Mouse (Mus musculus) spleen, postnatal 36 days (tissue): ENCODE measurements around the gene Spryd3.

ENCODE experiments used
- DNase-seq, 2 experiments: peaks; one replicate each; pipeline ENCODE4 v3.0.0; 2022; ENCODE audit warnings: low spot score in 2 of 2, mixed read lengths in 1 of 2

Spryd3 gene

GRCm38 (mm10) chr15:102147674-102148402, 11.8 kb upstream of the Spryd3 start:
- DNase-seq, result no peak

- peak in 1 of 2 experiments; percentile 31 for DNase-seq
Measured at GRCm38 (mm10) chr15:102146882-102147281, 10.8 kb upstream of the Spryd3 start.

- no peak for DNase-seq
Measured at GRCm38 (mm10) chr15:102146089-102146488, 10.1 kb upstream of the Spryd3 start.

- no peak for DNase-seq
Measured at GRCm38 (mm10) chr15:102145330-102145729, 9.3 kb upstream of the Spryd3 start.

- DNase-seq, result no peak
Measured at GRCm38 (mm10) chr15:102144726-102145125, 8.7 kb upstream of the Spryd3 start.

GRCm38 (mm10) chr15:102144274-102144711, 8.3 kb upstream of the Spryd3 start, which contains the start of gene Igfbp6:
TSS of gene Igfbp6 (plus strand) at chr15:102144362.
- DNase-seq, result no peak

GRCm38 (mm10) chr15:102142914-102143912, 7.2 kb upstream of the Spryd3 start:
- no peak for DNase-seq

GRCm38 (mm10) chr15:102141120-102141519, 5.1 kb upstream of the Spryd3 start:
- DNase-seq, result no peak

GRCm38 (mm10) chr15:102135522-102136128, 409 bp downstream of the Spryd3 start:
- no peak for DNase-seq

- DNase-seq, result no peak
Measured at GRCm38 (mm10) chr15:102134709-102135108, 1.3 kb downstream of the Spryd3 start.

- DNase-seq, result no peak
Measured at GRCm38 (mm10) chr15:102133314-102133713, 2.7 kb downstream of the Spryd3 start.

GRCm38 (mm10) chr15:102126303-102126702, 9.7 kb downstream of the Spryd3 start:
- DNase-seq, result no peak

- DNase-seq, result no peak
Measured at GRCm38 (mm10) chr15:102120530-102120929, 15.5 kb downstream of the Spryd3 start.

GRCm38 (mm10) chr15:102119831-102120170, 16.2 kb downstream of the Spryd3 start:
- no peak for DNase-seq

- DNase-seq, result no peak
Measured at GRCm38 (mm10) chr15:102119121-102119830, 16.8 kb downstream of the Spryd3 start.

GRCm38 (mm10) chr15:102118591-102118990, 17.4 kb downstream of the Spryd3 start:
- no peak for DNase-seq

GRCm38 (mm10) chr15:102117461-102118443, 18.3 kb downstream of the Spryd3 start:
- DNase-seq, result no peak

- no peak for DNase-seq
Measured at GRCm38 (mm10) chr15:102116753-102117415, 19.1 kb downstream of the Spryd3 start.

- no peak for DNase-seq
Measured at GRCm38 (mm10) chr15:102115731-102116231, 20.3 kb downstream of the Spryd3 start.
